Mouse (Mus musculus) small intestine, adult 2 months (tissue): ENCODE results near the gene Gsdma3.

ENCODE experiments used
- CTCF ChIP-seq: fragments of 200-500 bp; IDR thresholded peaks from 2 replicates; pipeline ENCODE4 v1.5.1; 2012; ENCODE audit warnings: low read depth, mild to moderate bottlenecking, control low read depth, inconsistent platforms, low read length, moderate library complexity, mixed read lengths; ENCODE audit not compliant: insufficient replicate concordance, insufficient read length; ENCODE audit errors: extremely low read depth
- POLR2A ChIP-seq: fragments of 200-500 bp; IDR thresholded peaks from 2 replicates; pipeline ENCODE4 v1.6.1; 2012; ENCODE audit warnings: low read depth, mild to moderate bottlenecking, control low read depth, inconsistent platforms, low read length, moderate library complexity

GRCm38 (mm10) chr11:98644757-98645156, 18.6 kb downstream of the Gsdma3 start:
- TF ChIP-seq POLR2A (no peak), CTCF (no peak)
